Mouse (Mus musculus): ENCODE measurements around the gene Sowahd. TPM values are rescaled to one million over a fixed set of nuclear protein-coding genes. Genes with fewer than 3 reads are reported as not detected.

Sowahd gene
- polyA plus RNA-seq, 1 experiment = not detected

- no peak for DNase-seq (ENCODE audit: low spot score)
These were observed 42.8 kb downstream of the Sowahd start for GRCm38 (mm10) chrX:37091457-37091856.

- no peak for DNase-seq (ENCODE audit: low spot score)
These were observed 46.6 kb downstream of the Sowahd start for GRCm38 (mm10) chrX:37095106-37095768.

- no peak for DNase-seq (ENCODE audit: low spot score)
These were observed 50.0 kb downstream of the Sowahd start for GRCm38 (mm10) chrX:37098681-37099080.

Other genes starting within 250 kb of the Sowahd start
- 43.4 and 45.0 TPM in 2 replicates for gene Ube2a, start 174.9 kb upstream of the Sowahd start, polyA plus RNA-seq (2012; rRNA removed)
- 15.9 and 19.7 TPM in 2 replicates for gene C330007P06Rik, start 174.7 kb upstream of the Sowahd start, polyA plus RNA-seq (2012; rRNA removed)
- 5.1 and 5.9 TPM in 2 replicates for gene Nkrf, start 145.9 kb upstream of the Sowahd start, polyA plus RNA-seq (2012; rRNA removed)
- 11.7 and 14.7 TPM in 2 replicates for gene Sept6, start 57.1 kb upstream of the Sowahd start, polyA plus RNA-seq (2012; rRNA removed)
- gene Rpl39, start 36.6 kb downstream of the Sowahd start, polyA plus RNA-seq (2012; rRNA removed) = 986 and 1,015 TPM in 2 replicates
- 30.7 and 32.1 TPM in 2 replicates for gene Upf3b, start 61.5 kb downstream of the Sowahd start, polyA plus RNA-seq (2012; rRNA removed)
- gene Nkap, start 78.0 kb downstream of the Sowahd start, polyA plus RNA-seq (2012; rRNA removed) = 4.2 and 5.3 TPM in 2 replicates
- not detected in 2 replicates for gene Akap14, start 120.0 kb downstream of the Sowahd start, polyA plus RNA-seq (2012; rRNA removed)
- gene Ndufa1, start 142.3 kb downstream of the Sowahd start, polyA plus RNA-seq (2012; rRNA removed) = 400 and 528 TPM in 2 replicates
- 5.9 and 7.4 TPM in 2 replicates for gene Rnf113a1, start 142.4 kb downstream of the Sowahd start, polyA plus RNA-seq (2012; rRNA removed)
- not detected in 2 replicates for gene Gm9, start 162.2 kb downstream of the Sowahd start, polyA plus RNA-seq (2012; rRNA removed)
- gene Rhox1, start 173.4 kb downstream of the Sowahd start, polyA plus RNA-seq (2012; rRNA removed) = not detected in 2 replicates
- not detected in 2 replicates for gene Rhox2a, start 196.1 kb downstream of the Sowahd start, polyA plus RNA-seq (2012; rRNA removed)
- gene Rhox3a, start 201.1 kb downstream of the Sowahd start, polyA plus RNA-seq (2012; rRNA removed) = not detected in 2 replicates
- gene Rhox4a, start 216.5 kb downstream of the Sowahd start, polyA plus RNA-seq (2012; rRNA removed) = not detected in 2 replicates